Mouse (Mus musculus) T-helper 2 cell (primary cell): Measurements from ENCODE around the gene Tbc1d22b.

Source experiments
- in situ Hi-C: fragments of 300-600 bp; cut with MboI, MseI; formaldehyde crosslinking; loops from one replicate; pipeline ENCODE4 v1.15.1; 2025; ENCODE audit warnings: high pct_unique_total_duplicates

Tbc1d22b gene

GRCm38 (mm10) chr17:29540426-29540825 is 9.2 kb upstream of the Tbc1d22b start:
- in situ Hi-C loops, result no loop called here

- in situ Hi-C loops, result no loop called here
Observed at GRCm38 (mm10) chr17:29541419-29541818, 8.2 kb upstream of the Tbc1d22b start.

DNA sequence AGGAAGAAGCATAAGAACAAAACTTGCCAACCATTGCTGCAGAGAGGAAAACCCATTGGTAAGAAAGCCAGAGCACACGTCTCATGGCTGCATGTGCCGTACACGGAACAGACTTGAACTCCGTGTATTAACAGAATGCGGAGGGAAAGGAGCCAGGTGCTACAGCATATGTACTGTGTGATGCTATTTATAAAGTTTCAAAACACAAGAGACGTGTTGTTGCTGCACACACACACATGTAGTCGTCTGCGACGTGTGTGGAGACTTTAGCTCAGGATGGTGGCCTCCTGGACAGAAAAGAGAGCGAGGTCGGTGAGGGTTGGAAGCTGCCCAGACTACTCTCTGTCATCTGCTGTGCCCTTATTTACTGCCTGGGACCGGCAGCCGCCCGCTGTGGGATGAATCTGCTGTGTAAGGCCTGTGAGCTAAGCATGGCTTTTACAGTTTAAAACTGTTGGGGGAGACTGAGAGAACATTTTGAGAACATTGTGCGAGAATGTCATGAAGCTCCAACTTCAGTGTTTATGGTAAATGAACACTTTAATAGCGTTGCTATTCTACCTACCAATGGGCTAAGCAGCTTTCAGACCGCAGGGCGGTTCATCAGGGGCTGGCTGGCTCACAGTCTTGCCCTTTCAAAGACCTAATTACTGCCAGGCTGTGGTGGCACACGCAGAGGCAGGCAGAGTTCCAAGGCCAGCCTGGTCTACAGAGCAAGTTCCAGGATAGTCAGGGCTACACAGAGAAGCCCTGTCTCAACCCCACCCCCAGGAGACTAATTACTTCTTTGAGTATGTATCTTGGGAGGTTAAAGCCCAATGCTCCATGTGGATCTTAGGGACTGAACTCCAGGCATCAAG is 6.5 kb upstream of the Tbc1d22b start:
- in situ Hi-C loops, result no loop called here

DNA sequence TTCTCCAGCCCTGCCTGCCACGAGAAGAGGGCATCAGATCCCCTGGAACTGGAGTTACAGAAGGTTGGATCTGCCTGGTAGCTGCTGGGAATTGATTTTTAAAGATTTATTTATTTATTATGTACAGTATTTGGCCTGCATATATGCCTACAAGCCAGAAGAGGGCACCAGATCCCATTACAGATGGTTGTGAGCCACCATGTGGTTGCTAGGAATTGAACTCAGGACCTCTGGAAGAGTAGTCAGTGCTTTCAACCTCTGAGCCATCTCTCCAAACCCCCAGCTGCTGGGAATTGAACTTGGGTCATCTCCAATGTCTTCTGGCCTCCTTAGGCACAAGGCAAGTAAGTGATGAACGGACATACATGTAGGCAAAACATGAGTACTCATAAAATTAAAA is 5.5 kb upstream of the Tbc1d22b start:
- in situ Hi-C loops, result no loop called here

- in situ Hi-C loops, result no loop called here
Observed at GRCm38 (mm10) chr17:29545241-29545640, 4.3 kb upstream of the Tbc1d22b start.

DNA sequence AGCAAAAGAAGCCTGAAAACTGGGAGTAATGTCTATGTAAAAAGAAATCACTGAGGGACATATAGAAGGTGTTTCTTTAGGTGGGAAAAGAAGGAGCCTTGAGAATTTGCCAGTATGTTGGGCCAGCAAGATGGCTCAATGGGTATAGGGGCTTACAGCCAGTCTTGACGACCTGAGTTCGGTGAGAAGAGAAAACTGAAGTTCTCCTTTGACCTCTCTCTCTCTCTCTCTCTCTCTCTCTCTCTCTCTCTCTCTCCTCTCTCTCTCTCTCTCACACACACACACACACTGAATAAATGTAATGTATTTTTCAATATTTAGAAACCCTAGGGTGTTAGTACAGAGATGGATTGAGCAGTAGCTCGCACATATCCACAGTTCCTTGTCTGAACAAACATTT is 1.1 kb upstream of the Tbc1d22b start:
- in situ Hi-C loops, result no loop called here

- in situ Hi-C loops, result no loop called here
Observed at GRCm38 (mm10) chr17:29548994-29549393, 591 bp upstream of the Tbc1d22b start.

- in situ Hi-C loops, result no loop called here
Observed at GRCm38 (mm10) chr17:29551019-29551418, 1.4 kb downstream of the Tbc1d22b start.

DNA sequence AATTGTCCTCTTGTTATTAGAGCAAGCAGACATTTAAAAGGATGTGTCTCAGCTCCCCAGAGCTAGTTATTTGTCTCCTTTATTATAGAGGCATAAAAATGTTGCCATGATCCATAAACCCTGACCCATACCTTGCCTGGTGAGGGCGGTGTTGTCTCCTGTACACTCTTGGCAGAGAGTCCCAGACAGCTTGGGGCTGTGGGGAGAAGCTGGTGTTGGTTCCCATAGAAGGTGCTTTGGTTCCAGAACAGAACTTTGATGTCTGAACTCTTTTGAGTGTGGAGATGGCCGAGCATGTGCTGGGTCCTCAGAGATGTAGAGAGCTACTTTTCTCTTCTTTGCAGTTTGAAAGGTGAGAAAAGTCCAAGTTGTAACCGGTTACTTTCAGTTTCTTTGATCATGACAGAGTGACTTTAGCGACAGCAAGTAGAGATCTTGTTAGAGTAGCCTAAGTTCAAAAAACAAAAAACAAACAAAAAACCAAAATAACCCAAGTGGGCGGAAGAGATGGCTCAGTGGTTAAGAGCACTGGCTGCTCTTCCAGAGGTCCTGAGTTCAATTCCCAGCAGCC is 2.7 kb downstream of the Tbc1d22b start, which contains the start of gene Tmem217:
Tmem217 (minus strand) TSS at position 224 of the 571 bp plus-strand sequence.
- in situ Hi-C loops, result no loop called here

- in situ Hi-C loops, result no loop called here
Observed at GRCm38 (mm10) chr17:29554176-29554575, 4.6 kb downstream of the Tbc1d22b start.

- in situ Hi-C loops, result loop anchor here (5.0 kb wide), 1 partner anchor 86 kb away; no protein-coding TSS in a partner anchor
Observed at GRCm38 (mm10) chr17:29556456-29556855, 6.9 kb downstream of the Tbc1d22b start.

DNA sequence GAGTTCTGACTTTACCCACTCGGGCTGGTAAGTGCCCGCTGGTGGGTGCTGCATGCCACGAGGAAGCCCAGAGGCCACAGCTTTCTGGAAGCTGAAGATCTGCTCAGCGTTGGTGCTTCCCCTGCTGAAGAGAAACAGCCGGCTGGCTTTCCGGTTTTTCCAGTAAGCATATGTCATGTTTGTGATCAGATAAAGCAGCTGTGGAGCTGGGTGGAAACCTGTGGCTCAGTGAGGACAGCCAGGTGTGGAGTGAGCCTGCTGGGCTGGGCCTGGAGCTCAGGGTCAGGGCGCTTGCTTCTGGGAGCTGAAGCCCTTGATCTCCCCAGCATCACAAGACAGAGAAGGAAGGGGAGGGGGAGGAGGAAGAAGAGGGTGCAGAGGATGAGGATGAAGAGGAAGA is 7.3 kb downstream of the Tbc1d22b start:
- in situ Hi-C loops, result loop anchor here (5.0 kb wide), 1 partner anchor 85 kb away; no protein-coding TSS in a partner anchor

GRCm38 (mm10) chr17:29558476-29558875 is 8.9 kb downstream of the Tbc1d22b start:
- in situ Hi-C loops, result loop anchor here (5.0 kb wide), 1 partner anchor 84 kb away; no protein-coding TSS in a partner anchor

- in situ Hi-C loops, result no loop called here
Observed at GRCm38 (mm10) chr17:29565521-29565920, 15.9 kb downstream of the Tbc1d22b start.

GRCm38 (mm10) chr17:29568435-29568834 is 18.9 kb downstream of the Tbc1d22b start:
- in situ Hi-C loops, result no loop called here

- in situ Hi-C loops, result no loop called here
Observed at GRCm38 (mm10) chr17:29569831-29570230, 20.2 kb downstream of the Tbc1d22b start.

GRCm38 (mm10) chr17:29579579-29580126 is 30.1 kb downstream of the Tbc1d22b start:
- in situ Hi-C loops, result no loop called here

- in situ Hi-C loops, result no loop called here
Observed at GRCm38 (mm10) chr17:29583569-29583968, 34.0 kb downstream of the Tbc1d22b start.

- in situ Hi-C loops, result no loop called here
Observed at GRCm38 (mm10) chr17:29584306-29584705, 34.7 kb downstream of the Tbc1d22b start.

DNA sequence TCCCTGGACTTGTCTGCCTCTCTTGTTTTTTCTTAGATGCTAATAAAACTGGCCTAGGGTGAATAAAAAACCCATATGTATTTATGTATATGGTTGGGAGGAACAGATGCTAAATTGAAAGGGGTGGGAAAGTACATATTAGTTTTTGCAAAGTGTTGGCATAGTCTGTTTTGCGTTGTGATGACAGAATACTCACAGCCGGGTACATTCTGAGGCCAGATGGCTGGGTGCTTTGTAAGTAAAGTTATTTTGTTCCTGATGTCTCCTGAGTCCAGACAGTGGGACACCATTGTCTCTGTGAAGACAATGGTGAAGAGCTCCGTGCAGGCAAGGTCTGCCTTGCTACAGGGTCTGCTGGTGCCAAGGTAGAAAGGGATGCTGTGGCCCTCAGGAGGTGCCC is 35.2 kb downstream of the Tbc1d22b start:
- in situ Hi-C loops, result no loop called here

DNA sequence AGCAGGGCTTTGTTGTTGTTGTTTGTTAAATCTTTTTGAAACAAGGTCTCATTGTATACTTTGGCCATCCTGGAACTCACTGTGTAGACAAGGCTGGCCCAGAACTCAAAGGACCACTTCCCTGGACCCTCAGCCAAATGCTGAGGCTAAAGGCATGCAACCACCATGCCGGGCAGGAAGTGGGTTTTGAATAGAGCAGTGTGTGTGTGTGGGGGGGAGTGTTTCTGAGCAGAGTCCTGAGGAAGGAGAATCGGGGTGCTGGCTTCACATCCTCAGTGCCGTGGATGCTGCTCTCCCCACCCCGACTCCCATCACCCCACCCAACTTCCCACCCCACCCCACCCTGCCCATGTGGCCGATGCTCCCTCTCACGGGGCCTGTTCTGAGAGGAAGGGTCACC is 35.9 kb downstream of the Tbc1d22b start:
- in situ Hi-C loops, result no loop called here

GRCm38 (mm10) chr17:29586921-29587320 is 37.3 kb downstream of the Tbc1d22b start:
- in situ Hi-C loops, result no loop called here
